Mouse (Mus musculus): ENCODE measurements around the gene Klrb1a. TPM values are rescaled to one million over a fixed set of nuclear protein-coding genes. Genes with fewer than 3 reads are reported as not detected.
A peak's percentile ranks its signal among the peaks of the same experiment; 100 is the strongest.

Klrb1a gene
- total and polyA plus RNA-seq, 2 experiments from 2014 or later, result not detected

GRCm38 (mm10) chr6:128584070-128584660, 39.2 kb downstream of the Klrb1a start:
- peak; percentile 66 for TF ChIP-seq CTCF (IDR thresholded peaks at IDR 0.05)
- ATAC-seq (ENCODE audit: low FRiP score) (no peak), DNase-seq (ENCODE audit: low spot score) (peak; percentile 16)

DNA sequence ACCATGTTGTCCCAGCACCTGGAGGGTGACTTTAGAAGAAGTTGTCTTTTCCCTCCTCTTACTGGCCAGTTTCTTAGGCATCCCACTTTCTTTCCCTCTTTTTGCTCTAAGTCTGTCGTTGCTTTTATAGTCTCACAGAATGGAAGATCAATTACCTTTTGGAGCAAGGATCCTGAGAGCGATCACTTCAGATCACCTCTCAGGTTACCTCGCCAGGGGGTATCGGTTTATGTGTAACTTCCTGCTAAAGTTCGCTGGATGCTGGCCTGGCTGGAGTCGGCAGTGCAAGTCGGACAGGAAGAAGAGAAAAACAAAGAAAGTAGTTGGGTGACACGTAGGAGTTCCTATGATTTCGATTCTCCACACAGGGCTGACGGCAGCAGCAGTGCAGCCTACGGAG, 41.8 kb downstream of the Klrb1a start, which contains the start of gene A2ml1:
Gene A2ml1, minus strand, starts transcription at position 101 of the 400 bp plus-strand sequence.
- Histone ChIP-seq H3K4me2 (ENCODE audit: low read depth, low read length, poor library complexity, severe bottlenecking) (no peak within 1 kb of the TSS), H3K27me3 (ENCODE audit: insufficient read depth, low read length) (no peaks in the 10 kb centered on the region), H3K9me3 (ENCODE audit: low read length) (no peaks in the 10 kb centered on the region), H3K36me3 (ENCODE audit: insufficient read depth, low read length) (no peaks in the 10 kb centered on the region), H3K4me3 (ENCODE audit: low read depth, low read length) (no peak within 1 kb of the TSS), H3K4me1 (ENCODE audit: insufficient read depth, low read length) (no peaks in the 10 kb centered on the region), H3K27ac (ENCODE audit: low read depth, low read length) (no peak within 1 kb of the TSS), H3K9ac (replicated peaks; ENCODE audit: low read length, poor library complexity, severe bottlenecking) (no peak within 1 kb of the TSS)
- ATAC-seq (ENCODE audit: low FRiP score), result no peak
- no peak for DNase-seq (ENCODE audit: low spot score)
- no peak for TF ChIP-seq CTCF (IDR thresholded peaks at IDR 0.05)
- 82% methylated on average over 11 of the region's 11 CpGs for WGBS

More at GRCm38 (mm10) chr6:128584070-128584660, 39.2 kb downstream of the Klrb1a start:
- Histone ChIP-seq H3K4me3 (ENCODE audit: low read depth, low read length) (no peak overlapping the region), H3K4me1 (ENCODE audit: insufficient read depth, low read length) (no peaks in the 10 kb centered on the region), H3K4me2 (ENCODE audit: low read depth, low read length, poor library complexity, severe bottlenecking) (no peak overlapping the region), H3K9me3 (ENCODE audit: low read length) (no peaks in the 10 kb centered on the region), H3K27me3 (ENCODE audit: insufficient read depth, low read length) (no peaks in the 10 kb centered on the region), H3K27ac (ENCODE audit: low read depth, low read length) (no peak overlapping the region), H3K9ac (replicated peaks; ENCODE audit: low read length, poor library complexity, severe bottlenecking) (no peak overlapping the region), H3K36me3 (ENCODE audit: insufficient read depth, low read length) (no peaks in the 10 kb centered on the region)
- 25% methylated on average over 10 of the region's 10 CpGs for WGBS

DNA sequence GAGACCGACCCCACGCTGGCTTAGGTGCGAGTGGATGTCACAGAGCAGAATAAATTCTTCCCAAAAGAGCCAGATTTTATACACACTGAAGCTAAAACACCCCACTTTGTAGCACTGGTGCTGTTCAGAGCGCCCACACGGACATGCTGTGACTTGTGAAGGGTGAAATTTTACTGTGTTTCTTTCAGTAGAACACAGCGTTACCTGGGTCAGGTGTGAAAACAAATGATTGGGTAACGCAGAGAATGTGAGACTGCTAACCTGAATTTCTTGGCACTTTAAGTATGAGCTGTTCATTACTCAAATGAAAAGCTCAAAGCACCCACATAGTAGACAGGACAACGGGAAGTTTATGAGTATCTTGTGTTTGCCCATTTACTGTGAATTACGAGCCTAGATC, 46.0 kb downstream of the Klrb1a start:
- H3K4me2 ChIP-seq (ENCODE audit: low read depth, low read length, poor library complexity, severe bottlenecking), result no peak overlapping the region
- WGBS, result 87% methylated on average over 9 of the region's 9 CpGs
- H3K9me3 ChIP-seq (ENCODE audit: low read length), result no peaks in the 10 kb centered on the region
- no peak for ATAC-seq (ENCODE audit: low FRiP score)
- no peak overlapping the region for H3K4me3 ChIP-seq (ENCODE audit: low read depth, low read length)
- no peak for TF ChIP-seq CTCF (IDR thresholded peaks at IDR 0.05)
- H3K4me1 ChIP-seq (ENCODE audit: insufficient read depth, low read length), result no peaks in the 10 kb centered on the region
- no peak overlapping the region for H3K27ac ChIP-seq (ENCODE audit: low read depth, low read length)
- H3K9ac ChIP-seq (replicated peaks; ENCODE audit: low read length, poor library complexity, severe bottlenecking), result no peak overlapping the region
- H3K36me3 ChIP-seq (ENCODE audit: insufficient read depth, low read length), result no peaks in the 10 kb centered on the region
- no peaks in the 10 kb centered on the region for H3K27me3 ChIP-seq (ENCODE audit: insufficient read depth, low read length)
- DNase-seq (ENCODE audit: low spot score), result no peak

- no peaks in the 10 kb centered on the region for H3K36me3 ChIP-seq (ENCODE audit: insufficient read depth, low read length)
- no peak overlapping the region for H3K27ac ChIP-seq (ENCODE audit: low read depth, low read length)
- 93% methylated on average over 11 of the region's 11 CpGs for WGBS
- no peak overlapping the region for H3K4me2 ChIP-seq (ENCODE audit: low read depth, low read length, poor library complexity, severe bottlenecking)
- TF ChIP-seq CTCF (IDR thresholded peaks at IDR 0.05), result no peak
- H3K4me1 ChIP-seq (ENCODE audit: insufficient read depth, low read length), result no peaks in the 10 kb centered on the region
- no peak for DNase-seq (ENCODE audit: low spot score)
- H3K27me3 ChIP-seq (ENCODE audit: insufficient read depth, low read length), result no peaks in the 10 kb centered on the region
- no peaks in the 10 kb centered on the region for H3K9me3 ChIP-seq (ENCODE audit: low read length)
- no peak for ATAC-seq (ENCODE audit: low FRiP score)
- H3K4me3 ChIP-seq (ENCODE audit: low read depth, low read length), result no peak overlapping the region
- no peak overlapping the region for H3K9ac ChIP-seq (replicated peaks; ENCODE audit: low read length, poor library complexity, severe bottlenecking)
These were observed 56.7 kb downstream of the Klrb1a start for GRCm38 (mm10) chr6:128566589-128566988.

Other genes with a start within 250 kb of the Klrb1a start
- gene Tex52, start 248.1 kb downstream of the Klrb1a start, total RNA-seq (2014; rRNA removed), result 1.0 and 2.0 TPM in 2 replicates
- gene Tex52, start 248.1 kb downstream of the Klrb1a start, polyA plus RNA-seq (2015; fragmentation: Nextera tagmentation; extraction: Ambion mirVana), result 0.29 and 0.39 TPM in 2 replicates
- gene Gm44596, start 248.0 kb downstream of the Klrb1a start, total RNA-seq (2014; rRNA removed), result not detected in 2 replicates
- not detected in 2 replicates for gene Gm44596, start 248.0 kb downstream of the Klrb1a start, polyA plus RNA-seq (2015; fragmentation: Nextera tagmentation; extraction: Ambion mirVana)
- gene Nrip2, start 224.2 kb downstream of the Klrb1a start, total RNA-seq (2014; rRNA removed), result 11.6 and 12.6 TPM in 2 replicates
- 13.0 and 14.5 TPM in 2 replicates for gene Nrip2, start 224.2 kb downstream of the Klrb1a start, polyA plus RNA-seq (2015; fragmentation: Nextera tagmentation; extraction: Ambion mirVana)
- 37.3 and 40.2 TPM in 2 replicates for gene Itfg2, start 198.6 kb downstream of the Klrb1a start, total RNA-seq (2014; rRNA removed)
- 37.4 and 41.5 TPM in 2 replicates for gene Itfg2, start 198.6 kb downstream of the Klrb1a start, polyA plus RNA-seq (2015; fragmentation: Nextera tagmentation; extraction: Ambion mirVana)
- gene Fkbp4, start 184.9 kb downstream of the Klrb1a start, total RNA-seq (2014; rRNA removed), result 164 and 180 TPM in 2 replicates
- gene Fkbp4, start 184.9 kb downstream of the Klrb1a start, polyA plus RNA-seq (2015; fragmentation: Nextera tagmentation; extraction: Ambion mirVana), result 245 and 253 TPM in 2 replicates
- not detected in 2 replicates for gene Pzp, start 96.8 kb downstream of the Klrb1a start, total RNA-seq (2014; rRNA removed)
- gene Pzp, start 96.8 kb downstream of the Klrb1a start, polyA plus RNA-seq (2015; fragmentation: Nextera tagmentation; extraction: Ambion mirVana), result 0.16 TPM in 1 of 2 replicates, not detected in the other
- gene A2ml1, start 41.9 kb downstream of the Klrb1a start, total RNA-seq (2014; rRNA removed), result 0.16 and 0.28 TPM in 2 replicates
- 7.4 and 7.9 TPM in 2 replicates for gene A2ml1, start 41.9 kb downstream of the Klrb1a start, polyA plus RNA-seq (2015; fragmentation: Nextera tagmentation; extraction: Ambion mirVana)
- not detected in 2 replicates for gene Clec2h, start 38.9 kb upstream of the Klrb1a start, total RNA-seq (2014; rRNA removed)
- not detected in 2 replicates for gene Clec2h, start 38.9 kb upstream of the Klrb1a start, polyA plus RNA-seq (2015; fragmentation: Nextera tagmentation; extraction: Ambion mirVana)
- gene Klrb1, start 99.5 kb upstream of the Klrb1a start, total RNA-seq (2014; rRNA removed), result 2.3 TPM in 1 of 2 replicates, not detected in the other
- 2.6 and 3.0 TPM in 2 replicates for gene Klrb1, start 99.5 kb upstream of the Klrb1a start, polyA plus RNA-seq (2015; fragmentation: Nextera tagmentation; extraction: Ambion mirVana)
- 0.09 and 0.77 TPM in 2 replicates for gene Klrb1c, start 165.7 kb upstream of the Klrb1a start, total RNA-seq (2014; rRNA removed)
- gene Klrb1c, start 165.7 kb upstream of the Klrb1a start, polyA plus RNA-seq (2015; fragmentation: Nextera tagmentation; extraction: Ambion mirVana), result 0.09 and 0.25 TPM in 2 replicates
- not detected in 2 replicates for gene Gm44511, start 202.8 kb upstream of the Klrb1a start, total RNA-seq (2014; rRNA removed)
- gene Gm44511, start 202.8 kb upstream of the Klrb1a start, polyA plus RNA-seq (2015; fragmentation: Nextera tagmentation; extraction: Ambion mirVana), result not detected in 2 replicates
- gene Klrb1b, start 202.8 kb upstream of the Klrb1a start, total RNA-seq (2014; rRNA removed), result not detected in 2 replicates
- not detected in 2 replicates for gene Klrb1b, start 202.8 kb upstream of the Klrb1a start, polyA plus RNA-seq (2015; fragmentation: Nextera tagmentation; extraction: Ambion mirVana)